Mouse (Mus musculus) lung, postnatal 0 days (tissue): ENCODE data around the gene Dcst2. TPM values are rescaled to one million over a fixed set of nuclear protein-coding genes. Genes with fewer than 3 reads are reported as not detected.

ENCODE experiments used
- ATAC-seq: fragments of 200-750 bp; cut with Nextera tagmentation; 2 replicates; pipeline ENCODE4 v1.8.0; 2017; ENCODE audit warnings: moderate library complexity
- DNase-seq: peaks from one replicate; pipeline ENCODE4 v3.0.0-alpha.2; 2016; ENCODE audit warnings: low spot score
- H3K27ac ChIP-seq: fragments of 300-500 bp; sonication (generic); 2 replicates; pipeline ENCODE4 v1.5.1; 2014; ENCODE audit warnings: antibody characterized with exemption, mild to moderate bottlenecking, low read length, mixed read lengths
- H3K27me3 ChIP-seq: fragments of 300-500 bp; sonication (generic); replicated peaks from 2 replicates; pipeline ENCODE4 v1.6.1; 2014; ENCODE audit warnings: low read length, mixed read lengths; ENCODE audit not compliant: insufficient read depth
- H3K36me3 ChIP-seq: fragments of 300-500 bp; sonication (generic); 2 replicates; pipeline ENCODE4 v1.6.1; 2014; ENCODE audit warnings: low read length, mixed read lengths; ENCODE audit not compliant: insufficient read depth
- H3K4me1 ChIP-seq: fragments of 300-500 bp; sonication (generic); 2 replicates; pipeline ENCODE4 v1.6.1; 2014; ENCODE audit warnings: antibody characterized with exemption, low read depth, low read length, mixed read lengths; ENCODE audit not compliant: insufficient read depth
- H3K4me2 ChIP-seq: fragments of 300-500 bp; sonication (generic); replicated peaks from 2 replicates; pipeline ENCODE4 v1.6.1; 2014; ENCODE audit warnings: low read depth, mild to moderate bottlenecking, low read length, moderate library complexity, mixed read lengths
- H3K4me3 ChIP-seq: fragments of 300-500 bp; sonication (generic); 2 replicates; pipeline ENCODE4 v1.5.1; 2014; ENCODE audit warnings: low read depth, low read length
- H3K9ac ChIP-seq: fragments of 300-500 bp; sonication (generic); replicated peaks from 2 replicates; pipeline ENCODE4 v1.6.1; 2014; ENCODE audit warnings: low read depth, mild to moderate bottlenecking
- H3K9me3 ChIP-seq: fragments of 300-500 bp; sonication (generic); 2 replicates; pipeline ENCODE4 v1.6.1; 2016; ENCODE audit warnings: low read length, mixed read lengths
- CTCF ChIP-seq: IDR thresholded peaks from 2 replicates; pipeline ENCODE4 v1.5.1; 2016; ENCODE audit warnings: antibody characterized with exemption, mild to moderate bottlenecking
- EP300 ChIP-seq: IDR thresholded peaks from 2 replicates; pipeline ENCODE4 v1.6.1; 2016; ENCODE audit warnings: antibody characterized with exemption, mild to moderate bottlenecking, control low read depth
- WGBS: fragments of 180-500 bp; shearing (Covaris S2); extraction: QIAGEN DNeasy Blood & Tissue Kit; methylation state at CpG from one replicate; pipeline ENCODE4 v1.1.7; 2014; 5-methylcytosine and 5-hydroxymethylcytosine counted together
- polyA plus RNA-seq: library from polyadenylated mRNA; unstranded; fragments of >200 nt; fragmentation: Nextera tagmentation; extraction: Ambion mirVana; gene quantifications from 2 replicates; pipeline ENCODE4 v1.2.1, GENCODE M21; 2015

The Dcst2 gene
- polyA plus RNA-seq, 1 experiment from 2014 or later = 0.16 TPM

DNA sequence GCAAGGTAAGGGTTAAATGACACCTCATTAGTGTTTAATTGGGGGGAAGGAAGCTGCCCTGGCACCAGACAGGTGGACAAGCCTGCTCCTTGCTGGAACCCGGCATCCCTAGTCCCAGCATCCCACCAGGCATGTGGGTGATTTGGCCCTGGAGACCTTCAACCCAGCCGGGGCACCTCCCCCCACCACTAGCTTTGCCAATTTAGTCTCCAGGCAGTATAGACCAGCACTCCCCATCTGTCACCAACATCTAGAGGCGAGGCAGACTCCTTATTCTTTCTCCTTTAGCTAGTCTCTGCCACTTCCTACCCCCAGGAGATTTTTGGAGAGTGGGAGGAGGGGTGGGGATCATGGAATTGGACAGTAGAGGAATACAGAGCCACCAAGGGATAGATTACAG lies 31.4 kb upstream of the Dcst2 start:
- Histone ChIP-seq H3K27ac (no peak overlapping the region), H3K9me3 (no peaks in the 10 kb centered on the region), H3K36me3 (peaks cover 4% of the 10 kb centered on the region; the same call in 1 of the 2 replicates), H3K4me3 (no peak overlapping the region), H3K4me2 (no peak overlapping the region), H3K27me3 (no peaks in the 10 kb centered on the region), H3K4me1 (no peaks in the 10 kb centered on the region), H3K9ac (no peak overlapping the region)
- no peak for DNase-seq
- no peak for ATAC-seq
- WGBS = 77% methylated on average over 3 of the region's 3 CpGs
- TF ChIP-seq CTCF = no peak
- TF ChIP-seq EP300 = no peak

DNA sequence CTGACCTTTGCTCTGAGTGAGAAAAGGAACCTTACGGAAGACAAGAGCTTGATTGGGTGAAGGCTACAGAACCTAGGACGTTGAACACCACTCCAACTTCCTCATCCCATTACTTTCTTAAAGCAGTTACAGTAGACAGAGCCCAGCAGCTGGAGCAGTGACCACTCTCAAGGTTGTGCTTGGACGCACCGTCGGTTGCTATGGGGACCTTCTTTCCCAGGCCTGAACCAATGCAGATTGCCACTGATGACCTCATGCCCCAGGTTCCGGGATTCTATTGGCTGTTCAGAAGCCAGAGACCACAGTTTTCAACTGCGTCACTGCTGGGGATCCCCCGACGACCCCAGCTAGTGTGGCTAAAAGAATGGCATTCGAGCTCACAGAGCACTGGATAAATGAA lies 30.8 kb upstream of the Dcst2 start:
- Histone ChIP-seq H3K9me3 (no peaks in the 10 kb centered on the region), H3K4me2 (no peak overlapping the region), H3K36me3 (peaks cover 4% of the 10 kb centered on the region; the same call in 1 of the 2 replicates), H3K27ac (no peak overlapping the region), H3K27me3 (no peaks in the 10 kb centered on the region), H3K4me3 (no peak overlapping the region), H3K9ac (no peak overlapping the region), H3K4me1 (no peaks in the 10 kb centered on the region)
- DNase-seq (peak; percentile 60), ATAC-seq (peak; percentile 70)
- TF ChIP-seq CTCF = no peak
- no peak for TF ChIP-seq EP300
- WGBS = 32% methylated on average over 10 of the region's 10 CpGs

DNA sequence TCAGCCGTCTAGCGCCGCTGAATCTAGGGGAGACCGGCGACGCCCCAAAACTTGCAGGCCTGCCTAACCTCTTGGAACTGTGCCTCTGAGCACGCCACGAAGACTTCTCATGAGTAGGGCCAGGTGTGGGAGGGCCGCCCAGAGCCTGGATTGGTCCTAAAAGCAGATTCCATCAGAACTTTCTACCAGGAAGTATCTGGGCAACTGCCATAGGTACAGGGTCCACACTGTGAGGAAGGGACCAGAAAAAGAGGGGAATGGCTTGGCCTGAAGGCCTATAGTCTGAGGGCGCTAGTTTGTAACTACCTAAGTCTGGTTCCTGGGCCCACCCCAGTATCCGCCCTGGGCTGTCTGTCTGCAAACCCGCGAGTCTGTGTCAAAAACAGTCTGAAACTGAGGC lies 30.2 kb upstream of the Dcst2 start:
- Histone ChIP-seq H3K9ac (no peak overlapping the region), H3K9me3 (no peaks in the 10 kb centered on the region), H3K4me3 (no peak overlapping the region), H3K4me1 (no peaks in the 10 kb centered on the region), H3K27ac (no peak overlapping the region), H3K27me3 (no peaks in the 10 kb centered on the region), H3K36me3 (peaks cover 4% of the 10 kb centered on the region; the same call in 1 of the 2 replicates), H3K4me2 (no peak overlapping the region)
- TF ChIP-seq CTCF = no peak
- no peak for TF ChIP-seq EP300
- DNase-seq (no peak), ATAC-seq (no peak)
- WGBS = 59% methylated on average over 13 of the region's 13 CpGs

DNA sequence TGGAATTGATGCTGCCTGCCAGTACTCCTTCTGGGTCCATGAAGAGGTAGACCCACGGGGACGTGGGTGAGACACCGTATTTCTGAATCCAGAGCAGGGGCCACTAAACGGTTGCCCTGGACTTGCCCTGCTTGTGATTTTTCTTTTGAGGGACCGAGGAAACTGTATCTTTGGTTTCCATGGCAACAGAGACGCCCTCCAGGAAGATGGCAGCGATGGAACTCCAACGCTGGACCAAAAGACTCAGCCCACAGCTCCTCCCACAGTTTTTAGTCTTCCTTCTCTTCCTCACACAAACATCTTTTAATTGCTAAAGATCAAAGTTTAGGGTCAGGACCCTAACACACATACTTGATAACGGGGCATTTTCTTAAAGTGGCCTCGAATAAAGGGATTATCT lies 29.8 kb upstream of the Dcst2 start:
- no peak overlapping the region for H3K4me3 ChIP-seq
- no peaks in the 10 kb centered on the region for H3K9me3 ChIP-seq
- no peak overlapping the region for H3K27ac ChIP-seq
- H3K36me3 ChIP-seq = peaks cover 4% of the 10 kb centered on the region; the same call in 1 of the 2 replicates
- no peak overlapping the region for H3K4me2 ChIP-seq
- TF ChIP-seq EP300 (no peak), CTCF (no peak)
- 44% methylated on average over 10 of the region's 10 CpGs for WGBS
- no peak for ATAC-seq
- no peak overlapping the region for H3K9ac ChIP-seq
- H3K27me3 ChIP-seq = no peaks in the 10 kb centered on the region
- DNase-seq = no peak
- no peaks in the 10 kb centered on the region for H3K4me1 ChIP-seq

DNA sequence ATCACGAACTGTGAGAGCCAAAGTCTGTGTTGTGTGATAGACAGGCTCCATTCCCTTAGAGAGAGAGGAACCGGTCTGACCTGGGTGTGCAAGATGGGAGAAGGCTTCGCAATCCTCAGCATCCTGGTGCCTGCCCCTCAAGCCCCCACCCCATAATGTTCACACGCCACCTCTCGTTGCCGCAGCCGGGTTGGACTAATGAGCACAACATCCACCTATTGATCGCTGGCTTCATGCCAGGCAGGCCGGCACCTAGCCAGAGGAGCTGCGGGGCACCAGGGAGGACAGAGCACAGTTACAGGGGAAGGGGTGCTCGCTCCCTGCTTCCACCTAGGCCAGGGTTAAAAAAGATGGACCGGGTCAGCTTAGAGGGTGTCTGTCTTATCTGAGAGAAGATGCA lies 29.3 kb upstream of the Dcst2 start:
- Histone ChIP-seq H3K4me2 (no peak overlapping the region), H3K36me3 (peaks cover 4% of the 10 kb centered on the region; the same call in 1 of the 2 replicates), H3K9ac (no peak overlapping the region), H3K4me3 (no peak overlapping the region), H3K4me1 (no peaks in the 10 kb centered on the region), H3K27me3 (no peaks in the 10 kb centered on the region), H3K9me3 (no peaks in the 10 kb centered on the region), H3K27ac (no peak overlapping the region)
- TF ChIP-seq EP300 (no peak), CTCF (no peak)
- 41% methylated on average over 12 of the region's 12 CpGs for WGBS
- no peak for DNase-seq
- ATAC-seq = no peak

DNA sequence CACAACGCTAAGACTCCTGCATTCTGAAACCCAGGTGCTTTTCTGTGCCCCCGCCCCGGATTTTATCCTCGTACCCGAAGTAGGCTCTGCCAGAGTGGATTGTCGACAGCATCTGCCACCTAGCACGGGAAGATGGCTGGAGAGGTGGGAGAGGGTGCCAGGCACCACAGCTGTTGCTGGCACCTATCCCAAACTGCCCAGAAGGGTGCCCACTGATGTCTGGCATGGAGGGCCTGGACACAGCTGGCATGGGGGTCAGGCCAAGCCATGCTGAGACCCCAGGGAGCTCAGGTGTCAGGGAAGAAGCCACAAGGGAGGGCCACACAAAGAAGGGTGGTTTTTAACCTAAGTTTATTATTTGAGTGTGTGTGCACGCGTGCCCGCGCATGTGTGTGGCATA lies 28.7 kb upstream of the Dcst2 start:
- Histone ChIP-seq H3K4me2 (no peak overlapping the region), H3K27me3 (no peaks in the 10 kb centered on the region), H3K4me1 (no peaks in the 10 kb centered on the region), H3K9ac (no peak overlapping the region), H3K4me3 (no peak overlapping the region), H3K9me3 (no peaks in the 10 kb centered on the region), H3K36me3 (peaks cover 4% of the 10 kb centered on the region; the same call in 1 of the 2 replicates), H3K27ac (no peak overlapping the region)
- WGBS = 59% methylated on average over 11 of the region's 11 CpGs
- TF ChIP-seq CTCF = no peak
- no peak for TF ChIP-seq EP300
- ATAC-seq (no peak), DNase-seq (no peak)

DNA sequence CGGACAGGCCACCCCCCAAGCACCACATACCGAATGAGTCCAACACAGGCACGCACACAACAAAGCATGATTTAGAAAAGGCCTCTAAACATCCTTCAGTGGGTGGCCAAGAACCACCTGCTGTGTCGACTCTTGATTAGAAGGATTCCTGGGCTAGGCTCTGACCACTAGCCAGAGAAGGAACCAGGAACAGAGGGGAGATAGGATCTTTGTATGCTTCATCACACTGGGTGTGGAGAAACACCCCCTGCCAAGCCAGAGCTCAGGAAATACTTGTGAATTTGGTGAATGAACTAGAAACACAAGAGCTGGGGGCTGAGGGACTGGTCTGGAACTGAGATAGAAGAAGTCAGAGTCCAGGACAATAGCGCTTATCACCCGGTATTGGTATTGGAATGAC lies 25.2 kb upstream of the Dcst2 start:
- H3K4me2 ChIP-seq = peak overlapping the region; percentile 96; the same call in 1 of the 2 replicates
- H3K36me3 ChIP-seq = peaks cover 4% of the 10 kb centered on the region; the same call in 1 of the 2 replicates
- H3K4me3 ChIP-seq = no peak overlapping the region
- H3K9ac ChIP-seq = 0 out of 2 replicates have a peak overlapping the region, but pooled peaks have one; percentile 55
- no peak overlapping the region for H3K27ac ChIP-seq
- no peaks in the 10 kb centered on the region for H3K27me3 ChIP-seq
- H3K4me1 ChIP-seq = no peaks in the 10 kb centered on the region
- no peak for DNase-seq
- no peaks in the 10 kb centered on the region for H3K9me3 ChIP-seq
- ATAC-seq = no peak
- WGBS = 22% methylated on average over 6 of the region's 6 CpGs
- no peak for TF ChIP-seq CTCF
- no peak for TF ChIP-seq EP300
